Mouse (Mus musculus): ENCODE results near the gene S100a3.

- TF ChIP-seq POLR2A (IDR thresholded peaks at IDR 0.05; ENCODE audit: borderline replicate concordance, insufficient read depth, low read length) (no peak), CTCF (IDR thresholded peaks at IDR 0.05; ENCODE audit: borderline replicate concordance, insufficient read depth, low read depth, low read length) (no peak)
Observed at GRCm38 (mm10) chr3:90531713-90532112, 28.7 kb upstream of the S100a3 start.
